Mouse (Mus musculus): ENCODE results near the gene Eppin. TPM values are rescaled to one million over a fixed set of nuclear protein-coding genes. Genes with fewer than 3 reads are reported as not detected.
A peak's percentile ranks its signal among the peaks of the same experiment; 100 is the strongest.

The Eppin gene
- polyA plus RNA-seq, 1 experiment from 2014 or later = not detected

DNA sequence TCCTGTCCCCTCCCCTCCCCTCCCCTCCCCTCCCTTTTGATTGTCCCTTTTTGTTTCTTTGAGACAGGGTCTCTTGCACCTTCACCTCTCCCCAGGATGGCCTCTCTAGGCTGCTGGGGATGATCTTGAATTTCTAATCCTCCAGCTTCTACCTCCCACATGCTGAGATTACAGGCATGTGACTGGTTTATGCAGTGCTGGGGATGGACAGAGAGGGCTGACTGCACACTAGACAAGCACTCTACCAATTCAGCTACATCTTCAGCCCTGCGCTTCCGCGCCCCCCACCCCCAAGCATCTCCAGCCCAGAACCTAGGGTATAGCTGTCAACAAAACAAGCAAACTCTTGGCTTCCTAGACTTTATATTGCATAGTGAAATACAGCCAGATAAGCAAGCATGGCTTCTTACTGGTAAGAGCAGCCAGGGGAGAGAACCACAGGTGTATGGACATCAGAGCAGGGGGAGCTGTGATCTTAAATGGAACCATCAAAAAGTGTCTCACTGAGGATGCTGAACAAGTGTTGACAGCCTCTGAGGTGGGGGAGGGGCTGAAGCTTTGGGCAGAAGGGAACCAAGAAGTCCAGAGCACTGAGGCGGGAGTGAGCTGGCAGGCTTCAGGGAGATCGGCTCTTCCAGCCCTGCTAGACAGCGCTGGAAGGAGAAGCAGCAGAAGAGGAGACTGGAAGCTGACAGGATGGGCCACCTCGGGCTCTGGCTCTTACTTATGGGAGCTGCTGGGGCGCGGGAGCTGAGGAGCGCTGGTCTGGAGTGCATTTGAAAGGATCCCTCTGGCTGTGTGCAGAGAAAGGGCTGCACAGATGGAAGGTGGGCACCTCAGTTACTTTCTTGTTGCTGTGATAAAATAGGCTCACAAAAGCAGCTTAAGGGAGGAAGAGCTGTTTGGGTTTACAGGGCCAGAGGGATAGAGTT is 43.2 kb downstream of the Eppin start:
- no peak overlapping the region for H3K9ac ChIP-seq (replicated peaks; ENCODE audit: low read length)
- 0 out of 2 replicates have a peak, but pooled peaks cover 5% of the 10 kb centered on the region for H3K4me1 ChIP-seq (ENCODE audit: control insufficient read depth, insufficient read depth, low read length)
- DNase-seq (peak; percentile 31), ATAC-seq (ENCODE audit: low FRiP score, low TSS enrichment) (no peak)
- H3K4me2 ChIP-seq (ENCODE audit: low read length) = peak overlapping the region; percentile 12; the same call in 1 of the 2 replicates
- no peaks in the 10 kb centered on the region for H3K9me3 ChIP-seq (ENCODE audit: control insufficient read depth, low read length)
- H3K27me3 ChIP-seq (ENCODE audit: control insufficient read depth, insufficient read depth, low read length) = no peaks in the 10 kb centered on the region
- 10% methylated on average over 10 of the region's 10 CpGs for WGBS
- H3K27ac ChIP-seq (replicated peaks; ENCODE audit: low read depth, low read length) = no peak overlapping the region
- no peak overlapping the region for H3K4me3 ChIP-seq (replicated peaks; ENCODE audit: low read depth, low read length)
- H3K36me3 ChIP-seq (ENCODE audit: control insufficient read depth, insufficient read depth, low read length) = no peaks in the 10 kb centered on the region

- ATAC-seq (ENCODE audit: low FRiP score, low TSS enrichment) (no peak), DNase-seq (no peak)
- H3K9ac ChIP-seq (replicated peaks; ENCODE audit: low read length) = no peak overlapping the region
- H3K9me3 ChIP-seq (ENCODE audit: control insufficient read depth, low read length) = no peaks in the 10 kb centered on the region
- no peaks in the 10 kb centered on the region for H3K36me3 ChIP-seq (ENCODE audit: control insufficient read depth, insufficient read depth, low read length)
- H3K27me3 ChIP-seq (ENCODE audit: control insufficient read depth, insufficient read depth, low read length) = no peaks in the 10 kb centered on the region
- WGBS = 47% methylated on average over 4 of the region's 4 CpGs
- 0 out of 2 replicates have a peak, but pooled peaks cover 5% of the 10 kb centered on the region for H3K4me1 ChIP-seq (ENCODE audit: control insufficient read depth, insufficient read depth, low read length)
- no peak overlapping the region for H3K4me3 ChIP-seq (replicated peaks; ENCODE audit: low read depth, low read length)
- no peak overlapping the region for H3K4me2 ChIP-seq (ENCODE audit: low read length)
- no peak overlapping the region for H3K27ac ChIP-seq (replicated peaks; ENCODE audit: low read depth, low read length)
Measured at GRCm38 (mm10) chr2:164549338-164549737, 44.1 kb downstream of the Eppin start.

GRCm38 (mm10) chr2:164544454-164545097 is 48.8 kb downstream of the Eppin start:
- ATAC-seq (ENCODE audit: low FRiP score, low TSS enrichment) (no peak), DNase-seq (no peak)
- H3K9ac ChIP-seq (replicated peaks; ENCODE audit: low read length) = no peak overlapping the region
- 61% methylated on average over 5 of the region's 5 CpGs for WGBS
- H3K27me3 ChIP-seq (ENCODE audit: control insufficient read depth, insufficient read depth, low read length) = no peaks in the 10 kb centered on the region
- no peaks in the 10 kb centered on the region for H3K4me1 ChIP-seq (ENCODE audit: control insufficient read depth, insufficient read depth, low read length)
- H3K9me3 ChIP-seq (ENCODE audit: control insufficient read depth, low read length) = no peaks in the 10 kb centered on the region
- H3K36me3 ChIP-seq (ENCODE audit: control insufficient read depth, insufficient read depth, low read length) = no peaks in the 10 kb centered on the region
- H3K27ac ChIP-seq (replicated peaks; ENCODE audit: low read depth, low read length) = no peak overlapping the region
- no peak overlapping the region for H3K4me3 ChIP-seq (replicated peaks; ENCODE audit: low read depth, low read length)
- H3K4me2 ChIP-seq (ENCODE audit: low read length) = no peak overlapping the region

- Histone ChIP-seq H3K9ac (replicated peaks; ENCODE audit: low read length) (no peak overlapping the region), H3K36me3 (ENCODE audit: control insufficient read depth, insufficient read depth, low read length) (no peaks in the 10 kb centered on the region), H3K9me3 (ENCODE audit: control insufficient read depth, low read length) (no peaks in the 10 kb centered on the region), H3K4me3 (replicated peaks; ENCODE audit: low read depth, low read length) (no peak overlapping the region), H3K4me1 (ENCODE audit: control insufficient read depth, insufficient read depth, low read length) (no peaks in the 10 kb centered on the region), H3K4me2 (ENCODE audit: low read length) (no peak overlapping the region), H3K27me3 (ENCODE audit: control insufficient read depth, insufficient read depth, low read length) (no peaks in the 10 kb centered on the region), H3K27ac (replicated peaks; ENCODE audit: low read depth, low read length) (no peak overlapping the region)
- ATAC-seq (ENCODE audit: low FRiP score, low TSS enrichment) (no peak), DNase-seq (no peak)
- 75% methylated on average over 2 of the region's 2 CpGs for WGBS
Measured at GRCm38 (mm10) chr2:164543745-164544144, 49.6 kb downstream of the Eppin start.

GRCm38 (mm10) chr2:164542598-164542997 is 50.8 kb downstream of the Eppin start:
- DNase-seq (no peak), ATAC-seq (ENCODE audit: low FRiP score, low TSS enrichment) (no peak)
- Histone ChIP-seq H3K4me1 (ENCODE audit: control insufficient read depth, insufficient read depth, low read length) (no peaks in the 10 kb centered on the region), H3K36me3 (ENCODE audit: control insufficient read depth, insufficient read depth, low read length) (no peaks in the 10 kb centered on the region), H3K9ac (replicated peaks; ENCODE audit: low read length) (no peak overlapping the region), H3K27me3 (ENCODE audit: control insufficient read depth, insufficient read depth, low read length) (no peaks in the 10 kb centered on the region), H3K4me2 (ENCODE audit: low read length) (no peak overlapping the region), H3K9me3 (ENCODE audit: control insufficient read depth, low read length) (no peaks in the 10 kb centered on the region), H3K27ac (replicated peaks; ENCODE audit: low read depth, low read length) (no peak overlapping the region), H3K4me3 (replicated peaks; ENCODE audit: low read depth, low read length) (no peak overlapping the region)
- 88% methylated on average over 7 of the region's 7 CpGs for WGBS

DNA sequence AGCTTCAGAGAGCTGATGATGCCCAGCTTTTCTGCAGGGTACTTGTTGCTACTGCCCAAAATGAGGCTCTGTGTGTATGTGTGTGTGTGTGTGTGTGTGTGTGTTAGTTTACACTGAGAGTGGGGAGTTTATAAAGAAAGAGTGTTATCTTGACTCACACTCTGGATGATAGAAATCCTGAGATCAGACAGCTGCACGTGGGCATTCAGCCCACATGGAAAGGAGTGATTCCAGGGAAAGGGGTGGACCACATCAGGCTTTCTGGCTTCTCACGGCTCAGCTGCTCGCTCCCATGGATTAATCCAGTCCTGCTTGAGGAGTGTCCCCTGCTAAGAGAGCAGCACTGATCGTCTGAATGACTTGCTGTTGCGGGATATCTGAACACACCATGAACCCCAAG is 51.3 kb downstream of the Eppin start:
- 63% methylated on average over 5 of the region's 5 CpGs for WGBS
- Histone ChIP-seq H3K27me3 (ENCODE audit: control insufficient read depth, insufficient read depth, low read length) (no peaks in the 10 kb centered on the region), H3K27ac (replicated peaks; ENCODE audit: low read depth, low read length) (no peak overlapping the region), H3K9me3 (ENCODE audit: control insufficient read depth, low read length) (no peaks in the 10 kb centered on the region), H3K4me1 (ENCODE audit: control insufficient read depth, insufficient read depth, low read length) (no peaks in the 10 kb centered on the region), H3K36me3 (ENCODE audit: control insufficient read depth, insufficient read depth, low read length) (no peaks in the 10 kb centered on the region), H3K4me2 (ENCODE audit: low read length) (no peak overlapping the region), H3K9ac (replicated peaks; ENCODE audit: low read length) (no peak overlapping the region), H3K4me3 (replicated peaks; ENCODE audit: low read depth, low read length) (no peak overlapping the region)
- DNase-seq = no peak
- no peak for ATAC-seq (ENCODE audit: low FRiP score, low TSS enrichment)

GRCm38 (mm10) chr2:164540652-164541427 is 52.6 kb downstream of the Eppin start:
- DNase-seq (no peak), ATAC-seq (ENCODE audit: low FRiP score, low TSS enrichment) (no peak)
- WGBS = 52% methylated on average over 8 of the region's 8 CpGs

More at GRCm38 (mm10) chr2:164540652-164541427, 52.6 kb downstream of the Eppin start:
- H3K9ac ChIP-seq (replicated peaks; ENCODE audit: low read length) = no peak overlapping the region
- H3K4me3 ChIP-seq (replicated peaks; ENCODE audit: low read depth, low read length) = no peak overlapping the region
- H3K9me3 ChIP-seq (ENCODE audit: control insufficient read depth, low read length) = no peaks in the 10 kb centered on the region
- H3K4me2 ChIP-seq (ENCODE audit: low read length) = no peak overlapping the region
- no peak overlapping the region for H3K27ac ChIP-seq (replicated peaks; ENCODE audit: low read depth, low read length)
- no peaks in the 10 kb centered on the region for H3K4me1 ChIP-seq (ENCODE audit: control insufficient read depth, insufficient read depth, low read length)
- H3K36me3 ChIP-seq (ENCODE audit: control insufficient read depth, insufficient read depth, low read length) = no peaks in the 10 kb centered on the region
- no peaks in the 10 kb centered on the region for H3K27me3 ChIP-seq (ENCODE audit: control insufficient read depth, insufficient read depth, low read length)
